Mouse (Mus musculus) brain, adult 10 weeks (tissue): ENCODE results near the gene Trpv4. TPM values are rescaled to one million over a fixed set of nuclear protein-coding genes. Genes with fewer than 3 reads are reported as not detected.

Source experiments
- polyA plus RNA-seq: library from polyadenylated mRNA; stranded (reverse); fragments of 350-450 nt; fragmentation: Illumina TruSeq; extraction: RNeasy Lipid Tissue Mini Kit (QIAGEN cat#74804); gene quantifications from one replicate; pipeline ENCODE4 v1.2.3, GENCODE M21; 2015; ENCODE audit warnings: low read depth, low replicate concordance

Gene Trpv4
- polyA plus RNA-seq, result 2.3 TPM

DNA sequence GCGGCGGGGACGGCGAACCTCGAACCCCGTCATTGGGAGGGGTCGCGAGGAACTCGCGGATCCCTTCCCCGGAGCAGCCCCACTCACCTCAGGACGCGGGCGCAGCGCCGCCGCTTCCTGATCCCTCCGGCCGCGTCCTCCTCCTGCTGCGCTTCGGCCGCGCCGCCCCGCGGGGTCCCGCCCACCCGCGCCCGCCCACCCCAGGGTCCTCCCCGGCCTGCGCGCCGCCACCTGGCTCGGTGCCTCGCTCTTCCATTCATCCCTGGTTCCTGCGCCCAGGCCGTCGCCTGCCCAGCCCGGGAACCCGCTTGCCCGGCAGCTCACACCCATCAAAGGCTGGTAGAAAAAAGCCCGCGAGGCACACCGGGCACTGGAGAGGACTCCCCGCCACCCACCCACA, at the start of gene Trpv4:
TSS of gene Trpv4 (minus strand) at position 167 of the 400 bp plus-strand sequence.

GRCm38 (mm10) chr5:114707265-114708068, 49.2 kb upstream of the Trpv4 start, which contains the start of gene Tchp:
TSS of gene Tchp (plus strand) at chr5:114707760.

GRCm38 (mm10) chr5:114690633-114691567, 32.7 kb upstream of the Trpv4 start, which contains the start of gene Gltp:
TSS of gene Gltp (minus strand) at chr5:114690984.

Other genes with a start within 250 kb of the Trpv4 start
- 24.0 TPM for gene Mmab, start 214.4 kb downstream of the Trpv4 start, polyA plus RNA-seq
- 29.3 TPM for gene Mvk, start 214.2 kb downstream of the Trpv4 start, polyA plus RNA-seq
- 7.3 TPM for gene Fam222a, start 90.4 kb downstream of the Trpv4 start, polyA plus RNA-seq
- 50.0 TPM for gene Gltp, start 32.6 kb upstream of the Trpv4 start, polyA plus RNA-seq
- gene Tchp, start 49.3 kb upstream of the Trpv4 start, polyA plus RNA-seq, result 8.2 TPM
- 28.7 TPM for gene Ankrd13a, start 116.3 kb upstream of the Trpv4 start, polyA plus RNA-seq
- 32.9 TPM for gene Git2, start 117.1 kb upstream of the Trpv4 start, polyA plus RNA-seq
- gene 1500011B03Rik, start 165.0 kb upstream of the Trpv4 start, polyA plus RNA-seq, result 192 TPM
- not detected for gene 4930519G04Rik, start 195.2 kb upstream of the Trpv4 start, polyA plus RNA-seq
- not detected for gene Gm9936, start 200.3 kb upstream of the Trpv4 start, polyA plus RNA-seq
- gene Oasl2, start 238.5 kb upstream of the Trpv4 start, polyA plus RNA-seq, result 2.7 TPM